In the genomic region with DNA sequence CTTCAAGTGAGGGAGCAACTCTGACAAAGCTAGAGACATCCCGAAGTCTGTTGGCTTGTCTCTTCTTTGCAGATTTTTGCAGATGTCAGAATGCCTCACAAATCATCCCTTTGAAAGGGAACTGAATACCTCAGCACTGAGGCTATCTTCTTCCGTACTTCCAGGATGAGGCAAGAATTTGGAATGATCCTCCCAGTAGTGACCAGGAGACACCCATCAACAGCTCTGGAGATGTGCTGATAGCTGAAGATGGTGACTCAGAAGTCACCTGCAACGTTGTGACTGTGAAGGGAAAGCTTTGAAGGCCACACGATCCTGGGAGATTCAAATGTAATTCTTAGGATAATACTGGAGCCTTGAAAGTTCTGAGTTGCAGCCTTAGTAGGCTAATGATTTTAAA, we compare ENCODE assay signal across 20 mouse cellular contexts.
A peak's percentile ranks its signal among the peaks of the same experiment; 100 is the strongest.
DNase-seq lines count a peak whose midpoint lies in the region; ATAC-seq and TF ChIP-seq lines count a peak whose summit lies in the region.
"Had no signal": no experiment of that assay in that cellular context is flagged by ENCODE, and none has a peak within 500 bp of the region (broad histone marks: within the 10 kb centered on the region; RNA-seq: fewer than 3 reads in every experiment).

No protein-coding gene starts in this region.

- H3K36me3 ChIP-seq in embryonic facial prominence, embryonic 14.5 days (ENCODE audit: control insufficient read depth, insufficient read depth, low read length): no peaks in the 10 kb centered on the region
- no peaks in the 10 kb centered on the region for H3K36me3 ChIP-seq in embryonic facial prominence, embryonic 10.5 days (replicated peaks)
- no peaks in the 10 kb centered on the region for H3K36me3 ChIP-seq in midbrain, embryonic 11.5 days (ENCODE audit: control insufficient read depth, insufficient read depth, low read length)
- no peaks in the 10 kb centered on the region for H3K36me3 ChIP-seq in midbrain, embryonic 14.5 days (ENCODE audit: control insufficient read depth, insufficient read depth, low read length)
- H3K36me3 ChIP-seq: embryonic facial prominence, embryonic 13.5 days; forebrain, embryonic 15.5 days; hindbrain, embryonic 10.5 days; intestine, embryonic 15.5 days had no signal

- H3K4me2 ChIP-seq in embryonic facial prominence, embryonic 14.5 days (ENCODE audit: low read depth, low read length): no peak overlapping the region
- no peak overlapping the region for H3K4me2 ChIP-seq in midbrain, embryonic 11.5 days
- H3K4me2 ChIP-seq in midbrain, embryonic 14.5 days (ENCODE audit: low read length): no peak overlapping the region
- H3K4me2 ChIP-seq: embryonic facial prominence, embryonic 13.5 days; forebrain, embryonic 15.5 days; hindbrain, embryonic 14.5 days; intestine, embryonic 15.5 days had no signal

- no peaks in the 10 kb centered on the region for H3K9me3 ChIP-seq in embryonic facial prominence, embryonic 14.5 days (ENCODE audit: control insufficient read depth, low read length)
- no peaks in the 10 kb centered on the region for H3K9me3 ChIP-seq in embryonic facial prominence, embryonic 10.5 days
- H3K9me3 ChIP-seq in midbrain, embryonic 11.5 days (ENCODE audit: control insufficient read depth, low read length): no peaks in the 10 kb centered on the region
- H3K9me3 ChIP-seq in midbrain, embryonic 14.5 days (ENCODE audit: control insufficient read depth, low read length): no peaks in the 10 kb centered on the region
- H3K9me3 ChIP-seq: embryonic facial prominence, embryonic 13.5 days; forebrain, embryonic 15.5 days; hindbrain, embryonic 10.5 days; intestine, embryonic 15.5 days had no signal

- no peak overlapping the region for H3K9ac ChIP-seq in embryonic facial prominence, embryonic 14.5 days (ENCODE audit: low read depth, low read length)
- no peak overlapping the region for H3K9ac ChIP-seq in midbrain, embryonic 11.5 days (ENCODE audit: low read length)
- H3K9ac ChIP-seq in midbrain, embryonic 14.5 days (replicated peaks; ENCODE audit: low read length): no peak overlapping the region
- H3K9ac ChIP-seq: embryonic facial prominence, embryonic 13.5 days; forebrain, embryonic 15.5 days; hindbrain, embryonic 14.5 days; intestine, embryonic 15.5 days had no signal

- no peak for TF ChIP-seq POLR2A in embryonic fibroblast, embryonic 13.5 days (IDR thresholded peaks at IDR 0.05; ENCODE audit: low read depth, low read length)
- TF ChIP-seq POLR2A in lung, adult 2 months (IDR thresholded peaks at IDR 0.05; ENCODE audit: borderline replicate concordance, extremely low read depth, low read depth, low read length): no peak

- no peak for TF ChIP-seq CTCF in embryonic fibroblast, embryonic 13.5 days (IDR thresholded peaks at IDR 0.05; ENCODE audit: borderline replicate concordance, insufficient read depth, low read length)
- no peak for TF ChIP-seq CTCF in lung, adult 2 months (IDR thresholded peaks at IDR 0.05; ENCODE audit: insufficient read depth, low read length)

- peaks cover 9% of the 10 kb centered on the region; the same call in 1 of the 2 replicates for H3K4me1 ChIP-seq in embryonic facial prominence, embryonic 14.5 days (ENCODE audit: control insufficient read depth, insufficient read depth, low read length)
- peaks cover 34% of the 10 kb centered on the region for H3K4me1 ChIP-seq in embryonic facial prominence, embryonic 10.5 days
- H3K4me1 ChIP-seq in midbrain, embryonic 11.5 days (ENCODE audit: control insufficient read depth, insufficient read depth, low read length): peaks cover 4% of the 10 kb centered on the region; the same call in 1 of the 2 replicates
- H3K4me1 ChIP-seq in midbrain, embryonic 14.5 days (ENCODE audit: control insufficient read depth, insufficient read depth, low read length): no peaks in the 10 kb centered on the region; the same call in 1 of the 2 replicates
- H3K4me1 ChIP-seq in embryonic fibroblast, embryonic 13.5 days (ENCODE audit: control insufficient read depth, insufficient read depth, low read length): peaks cover 11% of the 10 kb centered on the region
- H3K4me1 ChIP-seq in lung, adult 2 months (ENCODE audit: control insufficient read depth, insufficient read depth, low read length): no peaks in the 10 kb centered on the region; the same call in none of the 2 replicates

- H3K4me3 ChIP-seq in embryonic facial prominence, embryonic 14.5 days (ENCODE audit: low read depth, low read length): no peak overlapping the region
- H3K4me3 ChIP-seq in embryonic facial prominence, embryonic 10.5 days: no peak overlapping the region
- no peak overlapping the region for H3K4me3 ChIP-seq in midbrain, embryonic 11.5 days (ENCODE audit: low read depth, low read length)
- no peak overlapping the region for H3K4me3 ChIP-seq in midbrain, embryonic 14.5 days (replicated peaks; ENCODE audit: low read depth, low read length)
- H3K4me3 ChIP-seq in embryonic fibroblast, embryonic 13.5 days (ENCODE audit: insufficient read depth, low read length): no peak overlapping the region
- no peak overlapping the region for H3K4me3 ChIP-seq in lung, adult 2 months (replicated peaks; ENCODE audit: extremely low read depth, low read depth, low read length)
- H3K4me3 ChIP-seq: embryonic facial prominence, embryonic 13.5 days; forebrain, embryonic 15.5 days; hindbrain, embryonic 10.5 days; intestine, embryonic 15.5 days had no signal

- ATAC-seq in embryonic facial prominence, embryonic 14.5 days (ENCODE audit: low read depth): 0 out of 2 replicates have a peak, but pooled peaks have one; percentile 26
- no peak for ATAC-seq in midbrain, embryonic 11.5 days (ENCODE audit: low FRiP score)
- ATAC-seq in midbrain, embryonic 14.5 days (ENCODE audit: low FRiP score, low TSS enrichment): no peak
- ATAC-seq: forebrain, embryonic 15.5 days; intestine, embryonic 15.5 days had no signal

- no peak for DNase-seq in embryonic facial prominence, embryonic 14.5 days (ENCODE audit: low spot score)
- DNase-seq in embryonic facial prominence, embryonic 10.5 days (ENCODE audit: low spot score): no peak
- DNase-seq in midbrain, embryonic 11.5 days (ENCODE audit: low spot score, missing footprints): peak; percentile 37
- no peak for DNase-seq in midbrain, embryonic 14.5 days
- DNase-seq in embryo, embryonic 10.5 days (ENCODE audit: low spot score): no peak
- no peak for DNase-seq in urinary bladder, postnatal 10 days (ENCODE audit: low spot score)
- no peak for DNase-seq in lung, adult 2 months
- DNase-seq: adrenal gland, postnatal 14 days; cerebellum, adult 2 months; cerebellum, postnatal 10 days; gastrocnemius, postnatal 25 days; heart, adult 11 months; heart, postnatal 14 days; kidney, adult 18-20 months had no signal

- WGBS in embryonic facial prominence, embryonic 14.5 days: 53% methylated on average over 4 of the region's 4 CpGs
- 80% methylated on average over 4 of the region's 4 CpGs for WGBS in embryonic facial prominence, embryonic 10.5 days
- 83% methylated on average over 4 of the region's 4 CpGs for WGBS in midbrain, embryonic 11.5 days
- 75% methylated on average over 4 of the region's 4 CpGs for WGBS in midbrain, embryonic 14.5 days
- 59% methylated on average over 4 of the region's 4 CpGs for WGBS in lung, adult 2 months

- no peak overlapping the region for H3K27ac ChIP-seq in embryonic facial prominence, embryonic 14.5 days (replicated peaks; ENCODE audit: low read depth, low read length)
- H3K27ac ChIP-seq in embryonic facial prominence, embryonic 10.5 days (replicated peaks): no peak overlapping the region
- H3K27ac ChIP-seq in midbrain, embryonic 11.5 days (ENCODE audit: low read depth, low read length): no peak overlapping the region
- no peak overlapping the region for H3K27ac ChIP-seq in midbrain, embryonic 14.5 days (replicated peaks; ENCODE audit: low read depth, low read length)
- H3K27ac ChIP-seq in embryonic fibroblast, embryonic 13.5 days (ENCODE audit: insufficient read depth, low read length): peak overlapping the region; percentile 81
- H3K27ac ChIP-seq: embryonic facial prominence, embryonic 13.5 days; forebrain, embryonic 15.5 days; hindbrain, embryonic 10.5 days; hindbrain, embryonic 14.5 days; intestine, embryonic 15.5 days had no signal

- no peaks in the 10 kb centered on the region for H3K27me3 ChIP-seq in embryonic facial prominence, embryonic 14.5 days (replicated peaks; ENCODE audit: control insufficient read depth, insufficient read depth, low read length)
- H3K27me3 ChIP-seq in embryonic facial prominence, embryonic 10.5 days (replicated peaks; ENCODE audit: low read depth, poor library complexity, severe bottlenecking): 0 out of 2 replicates have a peak, but pooled peaks cover 8% of the 10 kb centered on the region
- H3K27me3 ChIP-seq in midbrain, embryonic 11.5 days (ENCODE audit: control insufficient read depth, insufficient read depth, low read length): no peaks in the 10 kb centered on the region
- H3K27me3 ChIP-seq in midbrain, embryonic 14.5 days (ENCODE audit: control insufficient read depth, insufficient read depth, low read length): no peaks in the 10 kb centered on the region
- H3K27me3 ChIP-seq: embryonic facial prominence, embryonic 13.5 days; intestine, embryonic 15.5 days had no signal
